Mouse (Mus musculus) neural tube, embryonic 15.5 days (tissue): ENCODE results near the gene Rad51. TPM values are rescaled to one million over a fixed set of nuclear protein-coding genes. Genes with fewer than 3 reads are reported as not detected.

Source experiments
- ATAC-seq: fragments of 200-750 bp; cut with Nextera tagmentation; 2 replicates; pipeline ENCODE4 v1.8.0; 2017; ENCODE audit warnings: mild to moderate bottlenecking, moderate TSS enrichment, moderate library complexity; ENCODE audit not compliant: low FRiP score
- H3K27ac ChIP-seq: fragments of 300-500 bp; sonication (generic); replicated peaks from 2 replicates; pipeline ENCODE4 v1.5.1; 2015; ENCODE audit warnings: mild to moderate bottlenecking, inconsistent platforms
- H3K27me3 ChIP-seq: fragments of 300-500 bp; sonication (generic); replicated peaks from 2 replicates; pipeline ENCODE4 v1.6.1; 2015; ENCODE audit warnings: inconsistent platforms
- H3K36me3 ChIP-seq: fragments of 300-500 bp; sonication (generic); 2 replicates; pipeline ENCODE4 v1.6.1; 2015; ENCODE audit warnings: inconsistent platforms
- H3K4me1 ChIP-seq: fragments of 300-500 bp; sonication (generic); 2 replicates; pipeline ENCODE4 v1.6.1; 2015; ENCODE audit warnings: inconsistent platforms
- H3K4me2 ChIP-seq: fragments of 300-500 bp; sonication (generic); 2 replicates; pipeline ENCODE4 v1.6.1; 2015; ENCODE audit warnings: inconsistent platforms, mild to moderate bottlenecking, moderate library complexity
- H3K4me3 ChIP-seq: fragments of 300-500 bp; sonication (generic); replicated peaks from 2 replicates; pipeline ENCODE4 v1.5.1; 2015; ENCODE audit warnings: mild to moderate bottlenecking, inconsistent platforms
- H3K9ac ChIP-seq: fragments of 300-500 bp; sonication (generic); replicated peaks from 2 replicates; pipeline ENCODE4 v1.6.1; 2015; ENCODE audit warnings: mild to moderate bottlenecking, inconsistent platforms
- H3K9me3 ChIP-seq: fragments of 300-500 bp; sonication (generic); replicated peaks from 2 replicates; pipeline ENCODE4 v1.6.1; 2016; ENCODE audit warnings: inconsistent platforms
- WGBS: fragments of 180-500 bp; shearing (Covaris S2); methylation state at CpG from one replicate; pipeline ENCODE4 v1.1.7; 2015; ENCODE audit warnings: mixed read lengths; 5-methylcytosine and 5-hydroxymethylcytosine counted together
- polyA plus RNA-seq: library from polyadenylated mRNA; unstranded; fragments of >200 nt; fragmentation: Nextera tagmentation; extraction: Ambion mirVana; gene quantifications from 2 replicates; pipeline ENCODE4 v1.2.1, GENCODE M21; 2015

The Rad51 gene
- polyA plus RNA-seq, 1 experiment from 2014 or later = 7.3 TPM

DNA sequence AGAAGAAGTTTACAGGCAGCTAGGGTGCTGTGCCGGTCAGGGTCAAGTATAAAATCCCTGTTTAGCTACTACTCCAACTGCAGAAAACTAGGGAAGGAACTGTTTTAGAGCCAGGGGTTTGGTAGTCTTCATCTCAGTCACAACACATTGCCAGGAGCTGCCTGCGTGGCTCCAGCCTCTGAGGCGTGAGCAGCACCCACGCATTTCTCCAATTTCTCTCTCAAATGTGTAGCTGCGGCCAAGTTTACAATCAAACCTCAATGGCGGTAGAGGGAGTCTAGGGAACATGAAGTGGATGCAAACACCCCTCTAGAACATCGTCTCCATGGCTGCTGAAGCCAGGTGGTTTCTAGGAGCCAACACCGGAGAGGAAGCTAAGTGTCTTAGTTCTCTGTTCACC lies 35.2 kb downstream of the Rad51 start:
- Histone ChIP-seq H3K27me3 (no peaks in the 10 kb centered on the region), H3K27ac (no peak overlapping the region), H3K4me3 (no peak overlapping the region), H3K36me3 (peaks cover 95% of the 10 kb centered on the region), H3K9ac (no peak overlapping the region), H3K9me3 (no peaks in the 10 kb centered on the region), H3K4me1 (no peaks in the 10 kb centered on the region), H3K4me2 (no peak overlapping the region)
- ATAC-seq = no peak
- 94% methylated on average over 8 of the region's 8 CpGs for WGBS

- Histone ChIP-seq H3K4me1 (peaks cover 18% of the 10 kb centered on the region), H3K36me3 (peaks cover 67% of the 10 kb centered on the region), H3K9ac (no peak overlapping the region), H3K4me3 (no peak overlapping the region), H3K27ac (no peak overlapping the region), H3K4me2 (no peak overlapping the region), H3K27me3 (no peaks in the 10 kb centered on the region), H3K9me3 (no peaks in the 10 kb centered on the region)
- 90% methylated on average over 6 of the region's 6 CpGs for WGBS
- no peak for ATAC-seq
Measured at GRCm38 (mm10) chr2:119152255-119152654, 39.7 kb downstream of the Rad51 start.

GRCm38 (mm10) chr2:119154683-119155082 lies 42.1 kb downstream of the Rad51 start:
- Histone ChIP-seq H3K4me1 (peaks cover 25% of the 10 kb centered on the region), H3K9ac (no peak overlapping the region), H3K4me2 (no peak overlapping the region), H3K27ac (no peak overlapping the region), H3K27me3 (no peaks in the 10 kb centered on the region), H3K9me3 (no peaks in the 10 kb centered on the region), H3K36me3 (peaks cover 43% of the 10 kb centered on the region), H3K4me3 (no peak overlapping the region)
- 88% methylated on average over 2 of the region's 2 CpGs for WGBS
- ATAC-seq = no peak

DNA sequence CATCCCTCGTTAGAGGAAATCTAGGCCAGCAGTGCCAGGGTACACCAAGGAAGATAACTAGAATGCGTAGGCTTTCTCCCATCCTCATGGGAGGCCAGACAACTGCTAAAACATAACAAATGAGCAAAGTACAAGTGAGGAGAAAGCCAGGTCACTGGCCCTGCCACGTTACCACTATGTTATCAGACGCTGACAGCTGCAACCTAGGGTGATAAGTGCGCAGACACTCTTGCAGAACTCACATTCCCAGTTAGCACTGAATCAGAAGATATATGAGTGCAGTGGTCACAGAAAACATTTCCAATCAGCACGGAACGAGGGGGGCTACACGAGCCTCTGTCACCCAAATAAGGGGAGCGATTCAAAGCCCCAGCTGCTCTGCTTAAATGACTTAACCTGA lies 42.8 kb downstream of the Rad51 start:
- H3K9me3 ChIP-seq = no peaks in the 10 kb centered on the region
- peak overlapping the region; percentile 90 for H3K4me2 ChIP-seq
- no peak for ATAC-seq
- peaks cover 25% of the 10 kb centered on the region for H3K4me1 ChIP-seq
- no peak overlapping the region for H3K27ac ChIP-seq
- peaks cover 36% of the 10 kb centered on the region for H3K36me3 ChIP-seq
- peak overlapping the region; percentile 79 for H3K4me3 ChIP-seq
- WGBS = 86% methylated on average over 9 of the region's 9 CpGs
- peak overlapping the region; percentile 74; the same call in 1 of the 2 replicates for H3K9ac ChIP-seq
- no peaks in the 10 kb centered on the region for H3K27me3 ChIP-seq

DNA sequence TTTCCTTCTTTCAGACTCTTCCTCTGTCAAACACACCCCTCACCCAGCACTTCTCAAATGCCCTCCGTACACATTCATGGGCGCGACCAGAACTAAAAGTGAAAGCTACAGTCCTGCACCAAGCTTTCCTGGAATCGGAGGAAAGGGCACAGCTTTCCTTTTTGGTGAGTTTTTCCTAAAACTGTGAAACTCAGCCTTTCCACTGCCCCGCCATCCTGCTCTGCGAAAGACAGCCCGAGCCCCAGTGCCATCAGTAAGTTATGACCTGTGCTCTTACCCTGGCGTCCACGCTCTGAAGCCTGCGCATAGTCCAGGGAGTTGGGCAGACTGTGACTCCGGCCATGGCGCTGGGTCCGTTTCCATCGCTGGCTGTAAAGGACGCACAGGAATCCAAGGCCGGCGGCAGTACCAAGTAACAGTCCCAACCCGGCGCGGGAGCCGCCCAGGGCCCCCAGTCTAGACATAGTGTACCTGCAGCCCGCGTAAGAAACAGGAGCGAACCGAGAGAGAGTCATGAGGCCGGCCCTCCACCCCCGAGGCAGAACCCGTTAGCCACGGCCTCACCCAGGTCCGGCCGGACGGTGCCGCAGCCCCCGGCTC lies 43.6 kb downstream of the Rad51 start:
- Histone ChIP-seq H3K27me3 (no peaks in the 10 kb centered on the region), H3K36me3 (peaks cover 30% of the 10 kb centered on the region), H3K4me3 (peak overlapping the region; percentile 79), H3K9ac (peak overlapping the region; percentile 74), H3K9me3 (no peaks in the 10 kb centered on the region), H3K4me2 (peak overlapping the region; percentile 90), H3K4me1 (peaks cover 25% of the 10 kb centered on the region), H3K27ac (peak overlapping the region; percentile 72)
- 4% methylated on average over 34 of the region's 34 CpGs for WGBS
- peak; percentile 56 for ATAC-seq

DNA sequence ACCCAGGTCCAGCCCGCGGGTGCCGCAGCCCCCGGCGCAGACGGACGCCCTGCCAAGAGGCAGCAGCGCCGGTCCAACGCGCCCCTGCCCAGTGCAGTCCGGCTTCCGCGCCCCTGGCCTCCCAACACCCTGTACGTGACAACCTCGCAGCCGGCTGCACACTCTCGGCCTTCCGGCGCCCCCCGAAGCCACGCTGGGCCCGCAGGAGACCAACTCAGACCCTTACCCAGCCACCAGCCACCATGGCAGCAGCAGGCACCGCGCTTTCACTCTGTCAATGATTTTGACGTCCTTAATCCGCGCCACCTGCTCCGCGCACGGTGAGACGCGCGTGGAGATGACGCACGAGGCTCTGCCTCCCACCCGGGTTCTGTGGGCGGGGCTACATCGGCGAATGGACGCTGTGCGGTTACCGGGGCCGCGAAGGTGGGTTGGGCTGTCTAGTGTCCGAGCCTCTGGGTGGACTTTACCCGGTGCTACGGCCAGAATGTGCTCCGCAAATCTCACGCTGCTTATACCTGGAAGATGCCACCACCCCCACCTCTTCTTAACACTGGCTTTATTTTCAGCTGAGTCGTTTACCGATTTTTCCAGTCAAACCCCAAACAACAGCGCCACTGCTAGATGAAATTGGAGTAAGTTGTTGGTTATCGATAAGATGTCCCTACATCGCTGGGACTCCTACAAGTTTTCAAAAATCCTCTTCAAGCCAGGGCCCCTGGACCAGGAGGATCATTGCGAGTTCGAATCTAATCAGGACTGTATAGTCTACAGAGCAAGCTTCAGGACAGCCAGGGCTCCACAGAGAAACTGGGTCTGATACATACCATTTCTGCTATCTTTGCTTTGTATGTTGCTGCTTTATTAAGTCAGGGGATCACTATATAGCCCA lies 44.3 kb downstream of the Rad51 start, which contains the start of gene Rmdn3:
Gene Rmdn3, minus strand, starts transcription at position 354 of the 892 bp plus-strand sequence.
- WGBS = under 1% methylated on average over 57 of the region's 57 CpGs

GRCm38 (mm10) chr2:119157836-119158235 lies 45.2 kb downstream of the Rad51 start:
- H3K4me3 ChIP-seq = no peak overlapping the region
- H3K4me1 ChIP-seq = peaks cover 25% of the 10 kb centered on the region
- ATAC-seq = no peak
- H3K36me3 ChIP-seq = peaks cover 14% of the 10 kb centered on the region
- no peaks in the 10 kb centered on the region for H3K27me3 ChIP-seq
- no peak overlapping the region for H3K9ac ChIP-seq
- no peak overlapping the region for H3K27ac ChIP-seq
- peak overlapping the region; percentile 90 for H3K4me2 ChIP-seq
- H3K9me3 ChIP-seq = no peaks in the 10 kb centered on the region

More for the DNA sequence above, 44.3 kb downstream of the Rad51 start, which contains the start of gene Rmdn3:
- Histone ChIP-seq H3K27ac (peak within 1 kb of the TSS; percentile 72), H3K4me3 (peak within 1 kb of the TSS; percentile 79), H3K9ac (peak within 1 kb of the TSS; percentile 74), H3K9me3 (no peaks in the 10 kb centered on the region), H3K4me2 (peak within 1 kb of the TSS; percentile 90), H3K27me3 (no peaks in the 10 kb centered on the region), H3K36me3 (peaks cover 23% of the 10 kb centered on the region), H3K4me1 (peaks cover 25% of the 10 kb centered on the region)
- ATAC-seq = peak; percentile 93

- no peak for ATAC-seq
- H3K27me3 ChIP-seq = peaks cover 21% of the 10 kb centered on the region
- 33% methylated on average over 2 of the region's 2 CpGs for WGBS
- H3K36me3 ChIP-seq = no peaks in the 10 kb centered on the region
- no peaks in the 10 kb centered on the region for H3K9me3 ChIP-seq
- no peak overlapping the region for H3K4me2 ChIP-seq
- H3K4me3 ChIP-seq = no peak overlapping the region
- H3K27ac ChIP-seq = no peak overlapping the region
- H3K9ac ChIP-seq = no peak overlapping the region
- H3K4me1 ChIP-seq = peaks cover 8% of the 10 kb centered on the region
Measured at GRCm38 (mm10) chr2:119161247-119161646, 48.7 kb downstream of the Rad51 start.

DNA sequence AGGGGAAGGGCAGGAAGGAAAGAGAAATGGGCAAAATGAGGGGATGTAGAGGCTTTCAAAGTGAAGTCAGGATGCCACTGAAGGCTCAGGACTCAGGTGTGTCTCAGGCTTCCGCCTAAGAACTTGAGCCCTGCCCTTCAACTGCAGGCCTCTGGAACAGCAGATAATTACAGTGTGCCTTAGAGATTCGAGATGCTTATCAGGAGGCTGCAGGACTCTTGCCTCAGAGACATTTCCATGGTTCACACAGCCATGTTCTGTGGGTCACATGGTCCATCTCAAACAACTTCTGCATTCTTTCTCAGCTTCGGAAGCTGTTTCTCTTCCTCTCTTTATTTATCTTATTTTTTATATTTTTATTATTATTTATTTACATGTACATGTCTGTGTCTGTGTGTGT lies 50.5 kb downstream of the Rad51 start:
- Histone ChIP-seq H3K9ac (no peak overlapping the region), H3K4me3 (no peak overlapping the region), H3K36me3 (no peaks in the 10 kb centered on the region), H3K4me2 (no peak overlapping the region), H3K4me1 (peaks cover 15% of the 10 kb centered on the region), H3K27me3 (peaks cover 31% of the 10 kb centered on the region), H3K9me3 (no peaks in the 10 kb centered on the region), H3K27ac (no peak overlapping the region)
- WGBS = 73% methylated on average over 3 of the region's 3 CpGs
- no peak for ATAC-seq

GRCm38 (mm10) chr2:119163999-119164398 lies 51.4 kb downstream of the Rad51 start:
- Histone ChIP-seq H3K9ac (no peak overlapping the region), H3K4me1 (peaks cover 16% of the 10 kb centered on the region), H3K27ac (no peak overlapping the region), H3K36me3 (no peaks in the 10 kb centered on the region), H3K4me2 (no peak overlapping the region), H3K4me3 (no peak overlapping the region), H3K9me3 (no peaks in the 10 kb centered on the region), H3K27me3 (peaks cover 32% of the 10 kb centered on the region)
- ATAC-seq = no peak
- WGBS = 92% methylated on average over 4 of the region's 4 CpGs

- no peaks in the 10 kb centered on the region for H3K9me3 ChIP-seq
- peaks cover 16% of the 10 kb centered on the region for H3K4me1 ChIP-seq
- H3K4me3 ChIP-seq = no peak overlapping the region
- no peaks in the 10 kb centered on the region for H3K36me3 ChIP-seq
- H3K9ac ChIP-seq = no peak overlapping the region
- peaks cover 36% of the 10 kb centered on the region for H3K27me3 ChIP-seq
- H3K27ac ChIP-seq = no peak overlapping the region
- ATAC-seq = no peak
- no peak overlapping the region for H3K4me2 ChIP-seq
Measured at GRCm38 (mm10) chr2:119165401-119165800, 52.8 kb downstream of the Rad51 start.
